Mouse (Mus musculus): ENCODE data around the gene Pdcd2. TPM values are rescaled to one million over a fixed set of nuclear protein-coding genes. Genes with fewer than 3 reads are reported as not detected.
A peak's percentile ranks its signal among the peaks of the same experiment; 100 is the strongest.

Pdcd2 gene
- polyA plus RNA-seq, 1 experiment from 2014 or later: 31.9 TPM

- no peak overlapping the region for H3K9ac ChIP-seq
- peak overlapping the region; percentile 41 for H3K4me3 ChIP-seq (replicated peaks)
- H3K9me3 ChIP-seq (replicated peaks): no peaks in the 10 kb centered on the region
- DNase-seq (no peak), ATAC-seq (ENCODE audit: low read depth) (no peak)
- 10% methylated on average over 8 of the region's 8 CpGs for WGBS (ENCODE audit: insufficient replicate concordance)
- 0 out of 2 replicates have a peak, but pooled peaks cover 8% of the 10 kb centered on the region for H3K4me1 ChIP-seq (replicated peaks)
- no peak overlapping the region for H3K27ac ChIP-seq
- peak overlapping the region; percentile 59 for H3K4me2 ChIP-seq
- H3K36me3 ChIP-seq: no peaks in the 10 kb centered on the region
- H3K27me3 ChIP-seq: peaks cover 40% of the 10 kb centered on the region
These were observed 8.8 kb upstream of the Pdcd2 start for GRCm38 (mm10) chr17:15535943-15536342.

DNA sequence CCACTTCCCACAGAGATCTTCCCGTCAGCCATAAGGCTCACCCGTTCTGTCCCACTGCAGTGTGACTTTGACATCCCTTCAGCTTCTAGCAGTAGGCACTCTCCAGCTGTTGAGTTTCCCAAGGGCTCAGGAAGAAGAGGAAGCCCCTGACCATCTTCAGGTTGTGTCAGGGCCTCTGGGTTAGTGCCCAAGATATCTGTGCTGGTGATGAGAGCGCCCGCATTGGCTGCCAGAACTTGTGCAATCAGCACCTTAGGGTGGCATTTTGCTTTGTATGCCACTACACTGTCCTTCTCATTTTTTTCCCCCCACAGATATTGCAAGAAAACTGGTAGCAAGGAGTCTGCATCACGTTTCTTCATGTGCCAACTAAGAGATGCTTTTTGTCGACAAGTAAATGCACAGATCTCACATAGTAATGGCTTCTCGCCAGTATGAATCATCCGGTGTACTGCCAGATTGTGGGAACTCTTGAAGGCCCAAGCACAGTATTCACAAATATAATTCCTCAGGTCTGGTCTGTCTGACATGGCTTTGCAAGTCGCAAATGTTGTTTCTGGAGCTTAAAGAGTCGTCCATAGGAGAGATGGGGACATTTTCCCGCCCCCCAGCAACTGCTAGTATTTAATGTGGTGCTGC lies 8.2 kb upstream of the Pdcd2 start:
- H3K9me3 ChIP-seq (replicated peaks): no peaks in the 10 kb centered on the region
- no peak overlapping the region for H3K9ac ChIP-seq
- DNase-seq (no peak), ATAC-seq (ENCODE audit: low read depth) (no peak)
- H3K36me3 ChIP-seq: no peaks in the 10 kb centered on the region
- 49% methylated on average over 11 of the region's 11 CpGs for WGBS (ENCODE audit: insufficient replicate concordance)
- 0 out of 2 replicates have a peak, but pooled peaks cover 8% of the 10 kb centered on the region for H3K4me1 ChIP-seq (replicated peaks)
- H3K27me3 ChIP-seq: peaks cover 40% of the 10 kb centered on the region
- no peak overlapping the region for H3K27ac ChIP-seq
- no peak overlapping the region for H3K4me3 ChIP-seq (replicated peaks)
- no peak overlapping the region for H3K4me2 ChIP-seq

DNA sequence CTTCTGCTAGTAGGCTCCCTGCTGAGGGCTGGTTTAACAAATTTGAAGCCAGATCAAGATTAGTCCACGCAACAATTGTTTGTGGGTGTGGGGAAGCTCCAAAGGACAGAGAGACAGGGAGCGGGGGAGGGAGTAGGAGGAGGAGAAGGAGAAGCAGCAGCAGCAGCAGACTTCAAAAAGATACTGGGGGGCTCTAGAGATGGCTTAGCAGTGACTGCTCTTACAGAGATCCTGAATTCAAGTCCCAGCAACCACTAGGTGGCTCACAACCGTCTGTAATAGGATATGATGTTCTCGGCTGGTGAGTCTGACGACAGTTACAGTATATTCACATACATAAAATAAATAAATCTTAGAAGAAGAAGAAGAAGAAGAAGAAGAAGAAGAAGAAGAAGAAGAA lies 3.0 kb upstream of the Pdcd2 start:
- WGBS (ENCODE audit: insufficient replicate concordance): 13% methylated on average over 5 of the region's 5 CpGs
- Histone ChIP-seq H3K4me3 (replicated peaks) (no peak overlapping the region), H3K36me3 (peaks cover 4% of the 10 kb centered on the region; the same call in 1 of the 2 replicates), H3K4me2 (no peak overlapping the region), H3K27ac (no peak overlapping the region), H3K9ac (no peak overlapping the region), H3K4me1 (replicated peaks) (peaks cover 25% of the 10 kb centered on the region), H3K9me3 (replicated peaks) (no peaks in the 10 kb centered on the region), H3K27me3 (peaks cover 12% of the 10 kb centered on the region)
- DNase-seq (no peak), ATAC-seq (ENCODE audit: low read depth) (no peak)

DNA sequence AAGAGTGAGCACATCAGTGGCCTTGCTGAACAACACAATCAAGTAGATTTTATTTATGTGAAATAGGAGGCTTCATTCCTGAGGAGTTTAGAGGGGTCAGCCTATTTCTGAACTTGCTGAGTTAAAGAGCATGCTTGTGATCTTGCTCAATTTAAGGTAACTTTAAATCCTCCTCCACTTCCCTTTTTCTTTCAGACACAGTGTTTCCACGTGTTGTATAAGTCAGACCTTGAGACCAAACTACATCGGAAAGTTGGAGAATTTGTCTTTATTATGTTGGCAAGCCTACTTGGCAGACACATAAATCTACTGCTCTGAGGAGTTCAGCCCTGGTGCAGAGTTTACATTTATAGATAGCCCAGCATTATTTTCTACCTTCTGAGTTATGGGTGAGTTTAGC lies 1.8 kb upstream of the Pdcd2 start:
- H3K36me3 ChIP-seq: peaks cover 17% of the 10 kb centered on the region
- no peak overlapping the region for H3K4me2 ChIP-seq
- H3K9me3 ChIP-seq (replicated peaks): no peaks in the 10 kb centered on the region
- WGBS (ENCODE audit: insufficient replicate concordance): 47% methylated on average over 2 of the region's 2 CpGs
- ATAC-seq (ENCODE audit: low read depth): no peak
- H3K4me1 ChIP-seq (replicated peaks): peaks cover 29% of the 10 kb centered on the region
- no peak overlapping the region for H3K27ac ChIP-seq
- no peak overlapping the region for H3K9ac ChIP-seq
- no peak overlapping the region for H3K4me3 ChIP-seq (replicated peaks)
- no peak for DNase-seq
- peaks cover 3% of the 10 kb centered on the region; the same call in 1 of the 2 replicates for H3K27me3 ChIP-seq

DNA sequence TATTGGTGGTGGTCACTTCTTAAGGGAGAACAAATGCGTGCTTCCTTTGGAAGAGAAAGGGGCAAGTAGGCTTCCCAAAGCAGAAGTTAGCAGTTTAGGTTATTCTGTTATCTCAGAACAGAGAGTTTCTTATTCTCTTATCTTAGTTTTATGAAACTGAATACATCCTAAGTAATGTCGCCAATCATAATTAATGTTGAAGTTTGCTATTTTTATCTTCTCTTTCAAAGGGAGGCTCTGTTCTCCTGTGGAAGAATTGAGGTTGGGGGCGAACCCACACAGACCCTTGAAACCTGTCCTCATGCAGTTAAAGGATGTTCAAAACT lies 673 bp upstream of the Pdcd2 start:
- 27% methylated on average over 3 of the region's 3 CpGs for WGBS (ENCODE audit: insufficient replicate concordance)
- DNase-seq: no peak
- H3K9me3 ChIP-seq (replicated peaks): no peaks in the 10 kb centered on the region
- H3K27me3 ChIP-seq: no peaks in the 10 kb centered on the region
- H3K4me1 ChIP-seq (replicated peaks): peaks cover 29% of the 10 kb centered on the region
- peak overlapping the region; percentile 94 for H3K4me2 ChIP-seq
- peaks cover 23% of the 10 kb centered on the region for H3K36me3 ChIP-seq
- H3K9ac ChIP-seq: peak overlapping the region; percentile 90
- H3K4me3 ChIP-seq (replicated peaks): peak overlapping the region; percentile 89
- ATAC-seq (ENCODE audit: low read depth): no peak
- peak overlapping the region; percentile 87 for H3K27ac ChIP-seq

GRCm38 (mm10) chr17:15526304-15526703 lies 797 bp downstream of the Pdcd2 start:
- Histone ChIP-seq H3K27ac (peak overlapping the region; percentile 87; the same call in 1 of the 2 replicates), H3K4me2 (peak overlapping the region; percentile 94), H3K9ac (peak overlapping the region; percentile 90), H3K36me3 (peaks cover 38% of the 10 kb centered on the region), H3K4me1 (replicated peaks) (peaks cover 29% of the 10 kb centered on the region), H3K27me3 (no peaks in the 10 kb centered on the region), H3K4me3 (replicated peaks) (peak overlapping the region; percentile 89), H3K9me3 (replicated peaks) (no peaks in the 10 kb centered on the region)
- peak; percentile 3 for DNase-seq
- 8% methylated on average over 10 of the region's 10 CpGs for WGBS (ENCODE audit: insufficient replicate concordance)
- ATAC-seq (ENCODE audit: low read depth): no peak

DNA sequence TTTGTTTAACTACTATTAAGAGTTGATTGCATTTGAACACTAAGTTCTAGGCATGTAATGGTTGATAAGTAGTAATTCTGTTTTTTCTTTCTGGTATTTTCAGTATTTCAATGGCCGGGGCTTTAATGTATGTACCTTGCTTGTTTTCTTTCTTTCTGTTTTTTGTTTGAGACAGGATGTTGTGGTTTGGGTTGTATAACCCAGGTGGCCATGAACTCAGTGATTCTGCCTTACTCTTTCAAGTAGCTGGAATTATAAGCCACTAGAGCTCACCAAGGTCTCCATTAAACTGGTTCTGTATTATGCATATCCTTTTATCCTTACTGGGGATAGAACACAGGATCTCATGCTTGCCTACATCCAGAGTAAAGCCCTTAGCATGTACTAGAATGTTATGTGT lies 8.3 kb downstream of the Pdcd2 start:
- Histone ChIP-seq H3K27me3 (no peaks in the 10 kb centered on the region), H3K9me3 (replicated peaks) (no peaks in the 10 kb centered on the region), H3K9ac (no peak overlapping the region), H3K36me3 (peaks cover 93% of the 10 kb centered on the region), H3K4me1 (replicated peaks) (no peaks in the 10 kb centered on the region), H3K4me2 (no peak overlapping the region), H3K27ac (no peak overlapping the region), H3K4me3 (replicated peaks) (no peak overlapping the region)
- WGBS (ENCODE audit: insufficient replicate concordance): 86% methylated on average over 1 of the region's 1 CpGs
- no peak for DNase-seq
- ATAC-seq (ENCODE audit: low read depth): no peak

DNA sequence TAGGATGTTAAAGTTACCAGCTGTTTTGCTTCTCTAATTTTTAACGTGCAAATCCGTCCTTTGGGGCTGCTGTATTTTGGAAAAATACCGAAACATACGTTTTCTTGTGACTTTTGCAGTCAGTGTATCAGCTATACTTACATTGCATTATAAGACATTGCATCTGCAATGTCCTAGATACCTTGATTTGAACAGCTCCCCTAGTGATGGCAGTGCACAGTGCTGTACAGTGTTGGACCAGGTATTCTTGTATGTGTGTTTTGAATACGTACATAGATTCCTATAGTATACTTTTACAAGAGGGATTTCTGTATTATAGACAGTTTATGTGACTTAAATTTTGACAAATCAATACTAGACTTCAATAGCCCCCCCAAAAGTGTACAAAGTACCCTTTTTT lies 8.9 kb downstream of the Pdcd2 start:
- H3K36me3 ChIP-seq: peaks cover 95% of the 10 kb centered on the region
- no peak for ATAC-seq (ENCODE audit: low read depth)

GRCm38 (mm10) chr17:15517776-15518175 lies 9.3 kb downstream of the Pdcd2 start:
- peak; percentile 31; the same call in 1 of the 2 replicates for ATAC-seq (ENCODE audit: low read depth)
- H3K36me3 ChIP-seq: peaks cover 91% of the 10 kb centered on the region
- 52% methylated on average over 5 of the region's 5 CpGs for WGBS (ENCODE audit: insufficient replicate concordance)

More for the DNA sequence above, 8.9 kb downstream of the Pdcd2 start:
- DNase-seq: no peak
- H3K27ac ChIP-seq: no peak overlapping the region
- H3K4me1 ChIP-seq (replicated peaks): no peaks in the 10 kb centered on the region
- no peaks in the 10 kb centered on the region for H3K27me3 ChIP-seq
- no peaks in the 10 kb centered on the region for H3K9me3 ChIP-seq (replicated peaks)
- H3K4me3 ChIP-seq (replicated peaks): no peak overlapping the region
- no peak overlapping the region for H3K9ac ChIP-seq
- no peak overlapping the region for H3K4me2 ChIP-seq
- WGBS (ENCODE audit: insufficient replicate concordance): 78% methylated on average over 5 of the region's 5 CpGs

GRCm38 (mm10) chr17:15510694-15511093 lies 16.4 kb downstream of the Pdcd2 start:
- Histone ChIP-seq H3K27ac (no peak overlapping the region), H3K9me3 (replicated peaks) (no peaks in the 10 kb centered on the region), H3K4me2 (no peak overlapping the region), H3K4me3 (replicated peaks) (no peak overlapping the region), H3K27me3 (no peaks in the 10 kb centered on the region), H3K36me3 (peaks cover 91% of the 10 kb centered on the region), H3K9ac (no peak overlapping the region), H3K4me1 (replicated peaks) (no peaks in the 10 kb centered on the region)
- DNase-seq: no peak
- WGBS (ENCODE audit: insufficient replicate concordance): 73% methylated on average over 2 of the region's 2 CpGs
- ATAC-seq (ENCODE audit: low read depth): no peak

More at GRCm38 (mm10) chr17:15517776-15518175, 9.3 kb downstream of the Pdcd2 start:
- no peak for DNase-seq
- H3K27ac ChIP-seq: no peak overlapping the region
- H3K27me3 ChIP-seq: no peaks in the 10 kb centered on the region
- H3K4me2 ChIP-seq: no peak overlapping the region
- H3K9ac ChIP-seq: no peak overlapping the region
- no peak overlapping the region for H3K4me3 ChIP-seq (replicated peaks)
- no peaks in the 10 kb centered on the region for H3K4me1 ChIP-seq (replicated peaks)
- no peaks in the 10 kb centered on the region for H3K9me3 ChIP-seq (replicated peaks)

DNA sequence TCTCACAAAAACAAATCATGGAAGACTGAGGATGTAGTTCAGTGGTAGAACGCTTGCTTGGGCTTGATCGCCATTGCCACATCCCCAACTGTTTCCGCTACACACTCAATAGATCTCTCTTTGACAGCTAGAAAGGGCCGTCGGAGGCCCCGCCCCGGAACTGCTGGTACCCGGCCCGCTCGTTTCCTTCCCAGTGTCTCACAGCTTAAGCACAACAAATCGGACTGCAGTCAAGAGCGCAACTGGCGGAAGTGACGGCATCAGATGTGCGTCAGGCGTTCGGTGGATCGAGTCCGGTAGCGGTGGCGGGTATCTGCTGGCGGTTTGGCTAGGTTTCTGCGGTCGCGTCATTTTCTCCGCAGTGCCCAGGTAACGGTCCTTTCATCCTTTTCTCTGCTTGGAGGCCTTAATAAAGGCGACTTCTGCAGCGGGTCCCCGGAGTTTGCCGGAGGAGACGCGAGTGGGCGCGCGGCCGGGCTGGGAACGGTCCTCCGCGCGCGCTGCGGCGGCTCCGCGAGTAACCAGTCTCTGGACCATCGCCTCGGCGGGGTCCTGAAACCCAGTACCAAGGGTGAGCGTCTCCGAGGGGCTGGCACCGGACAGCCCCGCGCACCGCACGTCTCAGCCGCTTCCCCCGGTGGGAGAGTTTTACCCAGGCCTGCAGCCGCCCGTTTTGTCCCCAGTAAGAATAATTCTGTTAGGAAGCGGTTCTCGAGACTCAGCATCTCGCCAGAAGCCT lies 27.3 kb downstream of the Pdcd2 start, which contains the start of the genes Psmb1 and Tbp:
Gene Psmb1, minus strand, starts transcription at position 96 of the 739 bp plus-strand sequence.
Gene Tbp, plus strand, starts transcription at position 233 of the 739 bp plus-strand sequence.
- ATAC-seq (ENCODE audit: low read depth) (peak; percentile 87), DNase-seq (peak; percentile 93)
- Histone ChIP-seq H3K4me2 (peak within 1 kb of the TSS; percentile 89), H3K27ac (peak within 1 kb of the TSS; percentile 77), H3K27me3 (no peaks in the 10 kb centered on the region), H3K4me1 (replicated peaks) (peaks cover 45% of the 10 kb centered on the region), H3K9me3 (replicated peaks) (no peaks in the 10 kb centered on the region), H3K4me3 (replicated peaks) (peak within 1 kb of the TSS; percentile 94), H3K9ac (peak within 1 kb of the TSS; percentile 91), H3K36me3 (peaks cover 32% of the 10 kb centered on the region)
- WGBS (ENCODE audit: insufficient replicate concordance): under 1% methylated on average over 63 of the region's 63 CpGs

Measured in liver, embryonic 13.5 days (tissue).